Mouse (Mus musculus) gastrocnemius, postnatal 10 days (tissue): ENCODE measurements around the gene Slc7a1. TPM values are rescaled to one million over a fixed set of nuclear protein-coding genes. Genes with fewer than 3 reads are reported as not detected.
A peak's percentile ranks its signal among the peaks of the same experiment; 100 is the strongest.

ENCODE experiments used
- DNase-seq: peaks from one replicate; pipeline ENCODE4 v3.0.0; 2021; ENCODE audit warnings: mixed read lengths
- long read RNA-seq, 2 experiments: library from polyadenylated mRNA; stranded (forward); transcript quantifications; one replicate each; pipeline ENCODE4 v2.0.0; 2021
- total RNA-seq, 2 experiments: library from RNA; stranded (reverse); gene quantifications; 2 replicates each; pipeline ENCODE4 v1.2.3; 2021

Gene Slc7a1
- total RNA-seq = 1 to 10 TPM; 8.0 to 9.8 TPM
- long read RNA-seq, experiment 1, full-length matches to known transcripts = 1 of 2 reads
- long read RNA-seq, experiment 1, partial matches to known transcripts = 0 of 2 reads
- long read RNA-seq, experiment 1, other reads (novel, unspliced or antisense) = 1 of 2 reads
- long read RNA-seq, experiment 2, partial matches to known transcripts = 0 of 2 reads
- long read RNA-seq, experiment 2, other reads (novel, unspliced or antisense) = 2 of 2 reads

DNA sequence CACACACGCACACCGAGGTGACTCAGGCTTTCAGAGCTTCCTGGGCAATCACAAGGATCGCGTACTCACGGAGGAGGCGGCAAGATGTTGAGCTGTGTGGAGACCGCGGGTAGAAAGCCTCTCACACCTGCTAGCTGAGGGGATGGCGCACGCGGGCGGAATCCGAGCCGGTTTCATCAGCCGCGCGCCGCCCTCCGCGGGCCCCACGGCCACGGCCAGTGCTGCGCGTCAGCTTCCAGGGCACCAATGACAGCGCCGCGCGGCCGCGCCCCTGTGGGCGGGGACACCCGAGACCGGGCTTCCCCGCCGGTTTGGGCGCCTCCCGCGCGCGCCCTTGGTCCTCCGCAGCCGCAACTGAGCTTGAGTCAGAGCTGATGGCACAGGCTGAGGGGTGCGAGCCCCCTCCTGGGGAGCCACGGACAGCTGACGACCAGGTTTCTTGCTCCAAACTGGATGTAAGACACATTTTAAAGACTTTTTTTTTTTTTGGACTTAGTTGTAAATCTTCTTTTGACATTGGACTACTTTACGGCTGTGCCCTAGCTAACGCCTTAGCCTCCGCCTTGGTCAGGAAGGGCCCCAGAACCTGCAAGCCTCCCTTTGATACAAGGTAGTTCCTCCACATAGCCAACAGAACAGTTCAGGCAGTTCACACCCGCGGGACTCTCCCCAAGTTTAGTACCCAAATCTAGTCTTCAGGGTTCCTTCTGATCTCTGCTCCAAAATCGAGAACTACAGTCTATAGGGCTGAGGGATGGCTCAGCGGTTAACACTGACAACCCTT, at the start of gene Slc7a1:
Slc7a1 (minus strand) TSS at position 245 of the 784 bp plus-strand sequence.
- peak; percentile 90 for DNase-seq

DNA sequence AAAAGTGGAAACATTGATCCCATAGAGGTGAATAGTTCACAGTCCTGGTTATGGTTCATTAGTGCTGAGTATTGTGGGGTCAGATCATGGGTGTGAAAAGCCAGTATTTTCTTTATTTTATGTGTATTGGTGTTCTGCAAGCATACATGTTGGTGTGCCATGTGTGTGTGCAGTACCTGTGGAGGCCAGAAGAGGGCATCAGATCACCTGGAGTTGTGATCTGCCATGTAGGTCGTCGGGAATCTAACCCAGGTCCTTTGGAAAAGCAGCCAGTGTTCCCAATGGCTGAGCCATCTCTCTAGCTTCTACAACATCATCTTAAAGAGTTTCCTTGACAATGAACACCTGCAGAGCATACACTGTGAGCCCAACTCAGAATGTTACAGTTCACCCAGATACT, 45.3 kb upstream of the Slc7a1 start:
- DNase-seq = no peak

DNA sequence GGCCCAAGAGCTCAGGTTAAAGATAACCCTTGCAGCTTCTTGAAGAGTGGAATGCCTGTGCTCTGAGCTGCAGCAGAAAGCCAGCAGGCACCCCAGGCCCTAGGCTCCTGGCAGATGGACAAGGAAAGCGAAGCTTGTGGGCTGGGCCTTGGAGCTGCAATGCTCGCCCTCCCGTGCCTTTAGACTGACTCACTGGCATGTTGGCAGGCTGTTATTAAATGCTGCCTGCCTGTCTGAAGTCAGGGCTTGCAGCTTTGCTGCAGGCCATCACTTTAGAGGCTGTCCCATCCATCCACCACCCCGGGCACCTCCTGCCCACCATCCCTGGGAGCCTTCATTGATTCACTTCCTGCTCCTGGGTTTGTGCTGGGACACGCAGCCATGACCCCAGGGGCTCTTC, 44.0 kb upstream of the Slc7a1 start:
- DNase-seq = peak; percentile 51

DNA sequence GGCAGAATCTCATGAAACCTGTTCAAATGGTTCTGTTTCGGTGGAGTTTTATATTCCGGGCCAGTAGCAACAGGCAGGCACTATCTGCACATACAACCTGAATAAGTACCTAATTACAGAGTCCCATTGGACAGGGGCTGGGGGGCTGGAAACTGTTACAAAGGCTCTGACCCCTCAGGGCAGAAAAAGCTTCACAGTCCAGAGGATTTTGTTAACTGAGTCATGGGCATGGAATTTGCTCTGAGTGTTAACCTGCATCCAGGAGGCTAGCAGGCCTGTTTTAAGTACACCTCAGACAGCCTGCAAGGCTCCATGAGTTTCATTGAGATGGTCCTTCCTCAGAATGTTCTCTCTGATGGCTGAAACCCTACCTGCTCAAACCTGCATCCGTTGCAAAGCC, 36.0 kb upstream of the Slc7a1 start:
- DNase-seq = no peak

DNA sequence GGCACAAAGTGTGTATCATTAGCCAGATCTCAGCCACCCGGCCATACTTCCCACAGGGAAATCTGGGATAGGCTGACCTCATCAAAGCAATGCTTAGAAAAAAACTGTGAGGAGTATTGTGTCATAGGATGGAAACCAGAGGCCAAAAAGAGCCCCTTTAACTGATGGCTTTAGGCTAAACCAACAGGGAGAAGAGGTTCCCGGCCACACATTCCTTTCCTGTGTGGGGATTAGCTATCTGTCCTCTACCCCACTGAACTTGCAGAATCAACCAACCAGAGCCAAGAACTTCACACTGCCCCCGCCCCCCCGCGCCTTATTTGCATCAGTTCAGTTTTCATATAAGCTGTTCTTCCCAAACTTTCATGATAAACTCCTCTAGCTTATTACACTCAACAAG, 32.4 kb upstream of the Slc7a1 start:
- no peak for DNase-seq

DNA sequence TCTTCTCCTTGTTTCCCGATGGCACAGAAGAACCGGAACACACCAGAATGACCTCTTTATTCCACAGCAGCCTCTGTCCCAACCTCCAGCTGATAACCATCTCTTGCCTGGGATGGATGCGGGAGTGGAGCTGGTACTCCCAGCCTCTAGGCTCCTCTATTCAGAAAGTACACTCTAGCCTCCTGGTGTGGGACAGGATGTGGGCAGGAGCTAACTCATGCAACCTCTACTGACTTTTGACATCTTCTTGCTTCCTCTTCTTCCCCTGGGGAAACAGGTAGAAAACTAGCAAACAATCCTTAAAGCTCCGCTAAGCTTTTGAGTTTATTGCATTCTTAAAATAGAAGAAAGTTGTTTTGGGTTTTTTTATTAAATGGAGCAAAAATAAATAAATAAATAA, 29.1 kb upstream of the Slc7a1 start:
- no peak for DNase-seq

DNA sequence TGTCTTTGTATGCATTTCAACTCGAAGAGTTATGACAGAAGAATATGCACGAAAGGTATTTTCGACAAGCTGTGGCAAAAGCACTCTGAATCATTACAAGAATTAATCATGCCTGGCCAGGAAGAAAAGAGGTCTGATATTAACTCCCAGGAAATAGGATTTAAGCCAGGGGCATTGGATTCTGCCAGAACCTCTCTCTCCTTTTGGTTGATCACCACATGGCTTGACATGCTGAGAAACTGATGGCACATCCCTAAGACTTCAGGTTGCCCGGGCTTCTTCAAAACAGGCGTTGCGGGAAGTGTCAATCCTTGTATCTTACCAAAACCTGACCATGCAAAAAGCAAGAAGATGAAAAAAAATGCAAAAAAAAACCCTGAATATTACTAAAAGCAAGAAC, 25.4 kb upstream of the Slc7a1 start:
- no peak for DNase-seq

DNA sequence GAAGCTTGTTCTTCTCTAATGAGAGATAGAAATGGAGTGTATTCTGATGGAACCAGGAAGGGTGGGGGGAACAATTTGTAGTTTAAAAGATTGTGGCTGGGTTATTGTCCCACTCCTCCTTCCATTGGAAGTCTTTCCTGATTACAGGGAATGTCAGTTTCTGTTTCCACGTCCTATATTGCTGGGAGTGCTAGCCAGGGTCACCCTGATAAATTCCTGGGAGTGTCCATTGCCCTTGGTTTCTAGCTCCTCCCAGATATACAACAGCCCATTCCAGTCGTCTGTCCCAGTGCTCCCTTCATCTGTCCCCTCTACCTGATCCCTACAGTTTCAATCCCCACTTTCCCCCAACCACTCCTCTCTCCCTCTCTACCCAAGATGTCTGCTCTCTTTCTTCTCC, 21.6 kb upstream of the Slc7a1 start:
- no peak for DNase-seq

DNA sequence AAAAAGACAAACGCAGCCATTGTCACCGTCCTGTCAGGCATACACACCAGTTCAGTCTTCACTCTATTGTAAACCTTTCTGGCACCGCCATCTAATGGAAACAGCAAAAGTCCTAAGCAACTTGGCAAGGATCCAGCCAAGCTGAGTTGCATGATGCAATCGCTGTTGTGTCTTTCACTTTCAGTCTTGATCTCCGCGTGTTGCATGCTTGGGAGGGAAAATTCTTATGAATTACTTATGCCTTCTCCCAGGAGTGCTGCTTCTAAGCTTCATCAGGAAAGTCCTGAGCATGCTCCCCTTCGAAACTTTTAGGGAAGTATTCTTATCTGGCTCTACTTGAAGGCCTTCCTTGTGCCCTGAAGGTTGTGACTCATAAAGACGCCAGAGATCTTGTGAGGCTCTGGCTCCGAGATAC, 19.4 kb upstream of the Slc7a1 start:
- peak; percentile 16 for DNase-seq

DNA sequence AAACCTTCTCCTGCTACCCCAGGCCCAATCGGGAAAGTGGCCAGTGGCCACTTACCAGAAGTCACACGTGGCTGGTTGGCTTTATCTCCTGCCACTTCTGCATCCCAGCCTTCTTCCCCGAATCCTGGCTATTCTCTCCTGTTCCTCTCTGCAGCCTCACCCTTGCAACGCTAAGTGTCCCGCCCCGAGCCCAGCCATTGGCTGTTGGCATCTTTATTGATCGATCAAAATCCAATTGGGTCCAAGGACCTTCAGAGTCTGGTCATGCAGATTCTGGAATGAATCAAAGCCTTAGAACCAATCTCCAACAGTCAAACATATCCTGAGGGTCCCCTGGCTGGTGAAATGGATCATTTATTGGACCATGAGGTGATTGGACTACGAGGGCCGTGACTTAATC, 18.7 kb upstream of the Slc7a1 start:
- DNase-seq = no peak

DNA sequence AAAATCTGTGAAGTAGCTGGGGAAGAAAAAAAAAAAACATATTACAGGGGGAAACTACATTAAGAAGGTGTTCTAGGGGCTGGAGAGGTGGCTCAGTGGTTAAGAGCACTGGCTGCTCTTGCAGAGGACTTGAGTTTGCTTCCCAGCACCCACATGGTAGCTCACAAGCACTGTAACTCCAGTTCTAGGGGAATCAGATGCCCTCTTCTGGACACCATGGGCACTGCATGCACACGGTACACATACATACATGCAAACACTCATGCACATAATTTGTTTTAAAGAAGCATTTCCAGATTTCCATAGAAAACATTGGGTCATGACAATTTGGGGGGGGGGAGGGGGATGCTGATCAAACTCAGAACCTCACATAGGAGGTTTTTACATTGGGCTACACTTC, 18.1 kb upstream of the Slc7a1 start:
- DNase-seq = no peak

DNA sequence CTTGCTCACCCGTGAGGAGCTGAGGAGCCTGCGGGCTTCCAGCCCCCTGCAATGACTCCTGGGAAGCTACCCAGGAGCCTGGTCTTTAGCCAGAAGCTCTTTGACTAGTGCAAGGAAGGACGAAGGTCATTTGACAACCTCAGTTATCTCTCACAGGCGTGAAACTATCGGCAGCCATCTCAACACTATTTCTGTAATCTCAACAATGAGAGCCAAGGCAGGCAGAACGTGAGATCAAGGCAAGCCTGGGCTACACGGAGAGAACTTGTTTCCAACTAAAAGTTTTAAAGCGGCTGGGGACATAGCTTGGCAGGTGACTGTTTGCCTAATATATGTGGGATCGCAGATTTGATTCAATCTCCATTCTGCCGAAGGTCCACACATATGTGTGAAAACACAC, 16.8 kb upstream of the Slc7a1 start:
- no peak for DNase-seq

DNA sequence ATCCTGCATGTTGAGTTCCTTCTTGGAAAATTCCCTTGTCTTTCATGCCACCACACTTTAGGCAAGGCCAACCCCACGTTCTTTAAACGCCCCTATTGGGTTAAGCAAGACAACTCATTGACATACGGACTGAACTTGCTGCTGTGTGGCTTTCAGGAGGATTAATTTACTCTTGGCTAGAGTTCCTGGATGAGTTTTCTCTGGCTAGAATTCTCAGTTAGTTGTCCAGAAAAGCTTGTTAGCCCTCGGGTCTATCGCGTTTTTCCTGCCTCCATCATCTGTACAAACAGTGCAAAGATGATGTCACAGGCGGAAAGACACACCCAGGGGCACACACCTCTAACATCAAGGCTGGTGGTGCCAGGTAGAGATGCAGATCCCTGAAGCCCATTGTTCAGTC, 14.5 kb upstream of the Slc7a1 start:
- DNase-seq = no peak

DNA sequence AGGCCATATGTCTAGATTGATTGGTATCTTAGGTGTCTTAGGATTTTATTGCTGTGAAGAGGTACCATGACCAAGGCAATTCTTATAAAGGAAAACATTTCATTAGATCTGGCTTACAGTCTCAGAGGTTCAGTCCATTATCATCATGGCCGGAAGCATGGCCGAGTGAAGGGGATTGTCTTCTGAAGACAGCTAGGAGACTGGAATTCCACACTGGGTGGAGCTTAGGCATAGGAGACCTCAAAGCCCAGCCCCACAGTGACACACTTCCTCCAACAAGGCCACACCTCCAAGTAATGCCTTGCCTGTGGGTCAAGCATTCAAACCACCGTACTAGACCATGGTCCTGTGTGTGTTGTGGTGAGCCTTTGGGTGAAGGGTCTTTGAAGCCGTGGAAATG, 12.8 kb upstream of the Slc7a1 start:
- DNase-seq = no peak

DNA sequence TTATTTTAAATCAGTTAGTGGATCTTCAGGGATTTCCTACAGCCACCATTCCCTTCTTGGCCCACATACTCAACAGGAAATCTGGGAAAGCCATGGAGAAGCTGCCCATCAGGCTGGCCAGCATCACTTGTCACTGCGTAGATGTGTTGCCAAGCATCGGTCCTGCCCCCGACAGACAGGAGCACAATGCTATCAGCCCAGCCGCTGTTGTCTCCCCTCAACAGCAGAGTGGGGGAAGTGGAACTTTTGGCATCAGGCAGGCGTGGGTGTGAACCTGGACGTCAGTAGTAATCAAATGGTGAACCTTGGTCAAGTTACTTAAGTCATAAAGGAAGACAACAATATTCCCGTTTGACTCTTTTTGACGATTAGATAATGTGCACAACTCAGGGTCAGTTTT, 9.8 kb upstream of the Slc7a1 start:
- DNase-seq = no peak

DNA sequence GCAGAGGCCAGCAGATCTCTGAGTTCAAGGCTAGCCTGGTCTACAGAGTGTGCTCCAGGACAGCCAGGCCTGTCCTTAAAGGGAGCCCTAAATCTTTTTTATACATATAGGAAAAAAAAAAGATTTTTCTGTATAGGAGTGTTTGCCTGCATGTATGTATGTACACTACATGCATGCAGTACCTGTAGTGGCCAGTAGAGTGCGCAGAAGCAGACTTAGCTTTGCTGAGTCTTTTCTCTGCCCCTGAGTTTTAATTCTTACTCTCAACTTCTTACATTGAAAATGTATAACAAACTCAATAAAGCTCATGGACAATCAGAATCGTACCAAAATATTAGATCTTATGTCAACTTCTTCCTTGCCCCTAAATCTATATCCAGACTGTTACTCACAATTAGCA, 7.2 kb upstream of the Slc7a1 start:
- no peak for DNase-seq

DNA sequence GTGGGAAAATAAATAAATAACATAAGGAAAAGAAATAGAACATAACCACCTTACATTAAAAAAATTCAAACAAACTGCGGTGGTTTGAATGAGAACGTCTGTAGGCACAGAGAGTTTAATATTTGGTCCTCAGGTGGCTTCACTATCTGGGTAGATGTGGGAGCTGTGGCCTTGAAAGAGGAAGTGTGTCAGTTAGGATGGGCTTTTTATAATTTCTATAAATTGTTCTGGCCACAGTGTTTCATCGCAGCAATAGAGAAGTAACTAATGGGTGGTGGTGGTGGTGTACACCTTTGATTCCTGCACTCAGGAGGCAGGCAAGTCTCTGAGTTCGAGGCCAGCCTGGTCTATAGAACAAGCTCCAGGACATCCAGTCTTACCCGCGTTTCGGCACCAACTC, 4.8 kb upstream of the Slc7a1 start:
- DNase-seq = no peak

DNA sequence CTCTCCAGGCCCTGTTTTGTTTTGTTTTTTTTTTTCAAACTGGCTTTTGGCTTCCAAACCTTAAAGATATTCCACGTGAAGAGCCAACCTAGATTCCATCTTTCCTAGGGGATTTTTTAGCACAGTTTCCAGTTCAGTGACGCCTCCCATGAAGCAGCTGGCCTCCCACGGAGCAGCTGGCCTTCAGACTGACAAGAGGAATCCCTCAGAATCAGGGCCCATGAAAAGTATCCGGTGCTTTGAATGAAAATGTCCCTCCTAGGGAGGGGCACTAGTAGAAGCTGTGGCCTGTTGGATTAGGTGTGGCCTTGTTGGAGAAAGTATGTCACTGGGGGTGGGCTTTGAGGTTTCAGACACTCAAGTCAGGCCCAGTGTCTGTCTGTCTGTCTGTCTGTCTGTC, 2.9 kb upstream of the Slc7a1 start:
- DNase-seq = no peak

DNA sequence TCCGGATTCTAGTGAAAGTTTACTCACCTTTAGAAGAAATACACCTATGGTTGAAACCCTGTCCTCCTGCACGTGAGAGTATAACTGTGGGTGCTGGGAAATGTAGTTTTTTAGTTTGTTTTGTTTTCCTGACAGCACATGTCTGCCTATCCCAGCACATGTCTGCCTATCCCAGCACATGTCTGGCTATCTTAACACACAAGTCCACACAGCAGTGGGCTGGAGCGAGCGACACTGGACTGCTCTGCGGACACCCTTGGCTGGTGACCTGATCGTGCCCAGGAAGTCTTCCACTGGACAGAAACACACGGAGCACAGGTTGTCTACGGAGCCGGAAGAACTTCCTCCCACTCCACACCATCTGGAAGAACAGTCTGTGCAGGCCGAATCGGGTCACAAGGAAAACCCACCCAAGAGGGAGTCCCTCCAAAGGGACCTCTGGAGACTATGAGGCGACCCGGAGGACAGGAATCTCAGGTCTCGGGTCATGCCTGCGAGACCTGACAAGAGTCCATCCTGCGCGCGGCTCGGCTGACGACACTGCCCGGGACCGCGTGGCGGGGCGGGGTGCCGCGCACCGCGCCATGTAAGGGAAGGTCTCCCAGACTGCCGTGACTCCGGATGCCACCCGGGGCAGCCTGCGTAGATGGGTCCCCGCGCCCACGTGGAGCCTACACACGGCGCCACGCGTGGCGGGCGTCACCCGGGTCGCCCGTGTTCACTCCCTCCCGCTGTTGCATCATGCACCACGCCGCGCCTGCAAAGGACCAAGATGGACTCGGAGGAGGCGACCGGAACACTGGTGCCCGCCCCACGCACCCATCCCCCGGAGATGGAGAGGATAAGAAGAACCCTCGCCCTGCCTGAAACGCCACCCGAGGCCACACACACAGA, 691 bp downstream of the Slc7a1 start:
- peak; percentile 56 for DNase-seq

DNA sequence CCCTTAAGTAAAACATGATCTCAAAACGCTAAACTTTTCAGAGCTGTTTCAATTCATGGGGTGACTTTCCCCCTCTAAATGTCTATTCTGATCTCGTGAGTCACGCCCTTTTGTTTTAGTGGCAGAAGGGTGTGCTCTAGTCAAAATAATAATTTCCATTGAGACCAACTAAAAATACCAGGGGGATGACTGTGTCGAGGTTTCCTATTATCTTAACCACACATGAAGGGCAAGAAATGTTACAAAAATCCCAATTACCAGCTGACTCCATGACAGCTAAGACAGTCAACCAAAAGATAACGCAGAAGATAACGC, 1.3 kb downstream of the Slc7a1 start:
- DNase-seq = no peak

DNA sequence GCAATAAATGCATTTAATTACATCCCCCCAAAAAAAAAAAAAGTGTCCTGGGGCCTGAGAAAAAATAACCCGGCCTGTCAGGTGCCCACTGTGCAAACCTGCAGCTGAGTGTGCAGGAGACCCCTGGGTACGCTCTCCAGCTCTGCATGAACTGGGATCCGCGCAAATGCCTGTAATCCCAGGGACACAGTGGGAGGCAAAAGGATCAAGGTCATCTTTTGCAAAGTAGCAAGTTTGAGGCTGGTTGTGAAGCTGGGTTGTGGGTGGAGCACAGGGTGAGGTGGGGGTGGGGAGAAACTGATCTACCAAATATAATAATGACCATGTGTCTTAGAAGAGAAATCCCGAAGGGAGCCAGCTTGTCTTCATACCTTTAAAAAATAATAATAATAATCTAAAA, 1.8 kb downstream of the Slc7a1 start:
- no peak for DNase-seq

DNA sequence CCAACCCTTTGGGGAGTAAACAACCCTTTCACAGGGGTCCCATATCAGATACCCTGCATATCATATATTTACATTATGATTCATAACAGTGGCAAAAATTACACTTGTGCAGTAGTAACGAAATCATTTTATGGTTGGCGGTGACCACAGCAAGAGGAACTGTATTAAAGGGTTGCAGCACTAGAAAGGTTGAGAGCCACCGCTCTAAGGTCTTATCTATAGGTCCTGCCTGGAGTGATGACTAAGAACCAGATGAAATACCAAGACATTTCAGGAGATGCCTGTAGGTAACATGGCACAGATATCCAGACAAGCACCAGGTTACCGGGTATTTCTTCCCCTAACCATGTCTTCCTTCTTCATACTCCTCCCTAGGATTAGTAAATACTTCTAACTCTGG, 2.3 kb downstream of the Slc7a1 start:
- no peak for DNase-seq

DNA sequence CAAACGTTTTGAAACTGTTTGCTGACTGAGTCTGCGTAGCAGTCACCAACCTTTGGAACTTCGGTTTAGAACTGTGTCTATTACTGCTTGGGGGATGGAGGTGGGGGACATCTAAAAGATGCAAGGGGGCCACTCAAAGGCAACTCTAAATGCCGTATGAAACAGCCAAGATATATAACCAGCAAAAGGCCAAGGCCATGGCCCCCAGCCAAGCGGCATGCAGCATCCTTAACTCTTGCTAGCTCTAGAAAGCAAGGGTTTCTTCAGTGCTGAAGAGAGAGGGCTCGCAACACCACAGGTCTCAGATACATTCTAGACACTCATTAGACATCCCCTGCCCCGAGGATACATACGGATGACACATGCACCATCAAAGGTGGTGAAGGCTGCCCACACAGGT, 6.4 kb downstream of the Slc7a1 start:
- DNase-seq = no peak
